Mouse (Mus musculus): ENCODE data around the gene Phgr1. TPM values are rescaled to one million over a fixed set of nuclear protein-coding genes. Genes with fewer than 3 reads are reported as not detected.

The Phgr1 gene
- polyA plus RNA-seq, 2 experiments from 2014 or later: not detected

DNA sequence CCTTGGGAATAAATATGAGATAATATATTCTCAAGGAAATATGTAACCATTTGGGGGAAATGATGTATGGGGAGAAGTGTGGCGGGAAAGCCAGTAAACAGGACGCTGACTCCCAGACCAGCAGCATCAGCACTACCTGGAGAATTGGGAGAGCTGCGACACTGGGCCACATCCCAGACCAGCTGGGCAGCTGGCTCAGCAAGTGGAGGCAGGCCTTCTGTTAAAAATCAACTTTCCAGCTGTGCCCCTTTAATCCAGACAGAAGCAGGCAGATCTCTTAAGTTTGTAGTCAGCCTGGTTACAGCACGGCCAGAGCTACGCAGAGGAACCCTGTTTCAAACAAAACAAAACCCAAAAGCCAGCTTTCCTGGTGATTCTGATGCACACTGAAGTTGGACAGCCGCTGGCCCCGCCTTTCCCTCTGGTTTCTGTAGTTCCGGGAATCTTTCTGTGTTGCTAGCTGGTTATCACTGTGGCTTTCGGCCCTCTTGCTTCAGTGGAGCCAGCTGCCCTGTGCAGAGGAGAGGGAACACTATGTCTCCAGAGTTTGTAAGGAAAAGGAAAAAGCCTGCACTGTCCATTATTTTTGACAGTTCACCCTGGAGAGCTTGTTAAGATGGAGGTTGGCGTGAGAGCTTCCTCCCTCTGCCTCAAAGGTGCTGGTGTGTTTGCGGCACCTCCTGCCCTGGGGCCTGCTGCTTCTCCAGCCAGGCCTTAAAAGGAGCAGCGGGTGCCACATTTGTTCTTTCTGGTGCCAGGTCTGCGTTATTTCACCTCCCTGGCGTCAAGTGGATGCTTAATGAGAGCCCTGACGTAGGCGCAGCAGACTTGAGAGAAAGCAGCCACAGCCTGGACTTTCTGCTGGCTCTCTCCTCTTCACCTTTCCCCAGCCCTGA lies 20.4 kb upstream of the Phgr1 start:
- no peak for ATAC-seq

DNA sequence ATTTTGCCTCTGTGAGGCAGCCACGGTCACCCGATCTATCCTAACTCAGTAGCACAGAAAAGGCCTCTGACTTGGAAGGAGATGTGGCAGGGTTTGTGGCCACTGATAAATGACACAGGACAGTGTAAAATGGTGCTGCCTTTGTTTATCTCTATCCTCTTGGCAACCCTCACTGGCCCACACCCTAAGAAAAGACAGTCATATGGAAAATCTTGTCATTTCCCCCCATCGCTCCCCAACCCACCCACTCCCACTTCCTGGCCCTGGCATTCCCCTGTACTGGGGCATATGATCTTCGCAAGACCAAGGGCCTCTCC lies 19.8 kb upstream of the Phgr1 start:
- ATAC-seq: no peak

DNA sequence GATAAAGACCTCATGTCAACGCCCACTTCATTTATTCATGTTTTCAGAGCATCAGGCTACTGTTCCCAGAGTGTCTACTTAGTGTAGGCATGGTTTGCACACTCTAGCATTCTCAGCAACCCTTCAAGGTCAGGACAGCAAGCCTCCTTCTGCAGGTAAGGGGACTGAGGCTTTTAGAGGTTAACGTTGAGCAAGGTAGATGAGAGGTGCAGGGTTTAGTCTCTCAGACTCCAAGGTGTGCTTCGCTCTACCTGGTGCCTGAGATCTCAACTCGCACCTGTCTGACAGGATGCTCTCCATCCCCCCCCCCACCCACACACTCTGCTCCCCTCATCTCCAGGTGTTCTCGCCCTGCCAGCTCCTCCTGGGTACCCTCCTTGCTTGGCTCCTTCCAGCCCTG lies 18.4 kb upstream of the Phgr1 start:
- no peak for ATAC-seq

DNA sequence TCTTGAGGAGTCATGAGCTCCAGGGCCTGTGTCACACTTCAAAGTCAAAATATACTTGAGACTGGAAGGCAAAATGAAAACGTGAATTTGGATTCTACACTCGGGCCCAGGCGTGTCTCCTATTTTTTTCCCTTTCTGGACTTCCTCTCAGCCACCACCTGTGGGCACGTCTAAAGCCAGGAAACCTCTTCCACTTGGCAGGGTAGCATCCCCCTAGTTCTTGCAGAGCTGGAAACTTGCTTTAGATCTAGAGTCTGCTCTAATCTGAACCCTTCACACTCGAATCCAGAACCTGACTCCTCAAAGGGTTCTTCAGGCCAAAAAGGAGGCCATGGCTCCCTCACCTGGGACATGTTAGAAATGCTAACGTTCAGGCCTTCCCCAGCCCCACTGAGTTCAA lies 17.2 kb upstream of the Phgr1 start:
- ATAC-seq: no peak

DNA sequence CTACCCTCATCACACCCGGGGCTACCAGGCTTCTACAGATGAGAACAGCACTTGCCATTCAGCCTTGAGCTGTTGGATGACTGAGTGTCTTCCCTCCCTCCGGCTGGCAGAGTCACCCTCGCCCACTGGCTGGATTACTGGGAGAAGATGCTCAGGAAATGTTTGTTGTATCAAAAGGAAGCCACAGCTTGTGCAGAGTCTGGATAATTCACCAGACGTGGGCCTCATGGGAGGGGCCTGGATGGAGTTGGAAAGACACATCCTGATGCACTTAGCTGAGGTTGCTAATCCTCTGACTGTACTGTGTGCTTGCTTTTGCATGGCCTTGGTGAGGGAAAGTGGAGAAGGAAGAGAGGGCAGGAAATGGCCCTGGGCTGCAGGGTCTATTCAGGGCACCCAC lies 16.5 kb upstream of the Phgr1 start:
- no peak for ATAC-seq

DNA sequence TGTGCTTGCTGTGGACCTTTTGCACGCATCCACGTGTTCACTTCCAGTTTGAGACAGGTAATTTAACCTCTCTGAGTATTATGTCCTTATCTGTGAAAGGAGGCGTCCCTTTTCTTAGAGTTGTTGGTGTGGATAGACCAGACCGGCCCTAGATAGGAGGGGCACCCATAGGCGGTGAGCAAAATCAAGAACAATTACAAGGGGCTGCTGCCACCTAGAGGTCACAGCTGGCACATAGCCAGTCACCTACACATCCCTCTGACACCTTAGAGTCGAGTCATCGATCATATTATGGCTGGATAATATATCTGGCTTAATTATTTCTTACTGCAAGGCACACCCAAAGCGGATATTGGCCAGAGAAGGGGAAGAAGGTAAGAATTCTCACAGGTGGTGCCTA lies 12.7 kb upstream of the Phgr1 start:
- peak; percentile 91 for ATAC-seq

DNA sequence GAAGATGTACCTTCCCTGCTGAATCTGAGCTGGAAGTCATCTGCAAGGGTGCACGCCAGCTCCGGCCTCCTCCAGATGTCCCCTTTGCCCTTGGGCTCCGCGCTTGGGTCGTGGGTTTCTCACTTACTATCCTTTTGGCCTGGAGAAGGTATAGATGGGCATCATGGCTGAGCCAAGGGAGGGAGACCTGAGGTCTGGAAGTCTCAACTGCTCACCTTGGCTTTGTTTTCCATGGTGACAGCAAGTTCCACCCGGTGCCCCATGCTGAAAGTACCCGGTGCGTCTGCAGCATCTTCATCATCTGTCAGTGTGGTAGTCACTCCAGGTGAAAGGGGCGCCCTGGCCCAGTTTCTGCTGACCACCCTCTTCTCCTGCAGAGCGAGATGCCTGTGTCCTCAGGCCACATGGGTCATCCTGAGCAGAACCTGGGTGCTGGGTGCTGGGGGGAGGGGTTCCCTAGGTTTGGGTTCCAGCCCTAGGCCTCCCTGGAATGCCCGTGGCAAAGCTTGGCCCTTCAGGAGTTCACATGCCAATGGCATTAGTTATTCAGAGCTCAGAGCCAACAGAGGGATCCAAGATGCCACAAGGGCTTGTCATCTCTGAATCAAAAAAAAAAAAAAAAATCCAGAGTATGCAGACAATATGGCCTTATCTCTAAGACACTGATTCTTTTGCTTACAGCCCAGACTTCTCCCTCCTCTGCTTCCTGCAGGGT lies 12.1 kb upstream of the Phgr1 start:
- no peak for ATAC-seq

DNA sequence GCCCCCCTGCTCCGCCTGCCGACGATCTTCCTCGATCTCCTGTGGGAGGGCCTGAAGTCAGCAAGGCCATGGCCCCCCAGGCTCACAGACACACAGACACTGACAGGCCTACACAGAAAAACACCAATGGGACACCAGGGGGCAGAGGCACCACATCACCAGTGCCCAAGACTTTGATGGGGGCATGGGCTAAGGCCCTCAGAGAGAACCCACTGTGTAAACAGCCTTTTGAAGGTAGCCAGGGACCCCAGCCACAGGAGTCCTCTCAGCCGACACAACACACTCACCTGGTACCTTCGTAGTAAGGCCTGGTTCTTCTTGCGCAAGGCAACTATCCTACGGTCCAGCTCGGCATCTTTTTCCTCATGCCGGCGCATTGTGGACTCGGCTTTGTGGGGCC lies 11.2 kb upstream of the Phgr1 start:
- no peak for ATAC-seq

DNA sequence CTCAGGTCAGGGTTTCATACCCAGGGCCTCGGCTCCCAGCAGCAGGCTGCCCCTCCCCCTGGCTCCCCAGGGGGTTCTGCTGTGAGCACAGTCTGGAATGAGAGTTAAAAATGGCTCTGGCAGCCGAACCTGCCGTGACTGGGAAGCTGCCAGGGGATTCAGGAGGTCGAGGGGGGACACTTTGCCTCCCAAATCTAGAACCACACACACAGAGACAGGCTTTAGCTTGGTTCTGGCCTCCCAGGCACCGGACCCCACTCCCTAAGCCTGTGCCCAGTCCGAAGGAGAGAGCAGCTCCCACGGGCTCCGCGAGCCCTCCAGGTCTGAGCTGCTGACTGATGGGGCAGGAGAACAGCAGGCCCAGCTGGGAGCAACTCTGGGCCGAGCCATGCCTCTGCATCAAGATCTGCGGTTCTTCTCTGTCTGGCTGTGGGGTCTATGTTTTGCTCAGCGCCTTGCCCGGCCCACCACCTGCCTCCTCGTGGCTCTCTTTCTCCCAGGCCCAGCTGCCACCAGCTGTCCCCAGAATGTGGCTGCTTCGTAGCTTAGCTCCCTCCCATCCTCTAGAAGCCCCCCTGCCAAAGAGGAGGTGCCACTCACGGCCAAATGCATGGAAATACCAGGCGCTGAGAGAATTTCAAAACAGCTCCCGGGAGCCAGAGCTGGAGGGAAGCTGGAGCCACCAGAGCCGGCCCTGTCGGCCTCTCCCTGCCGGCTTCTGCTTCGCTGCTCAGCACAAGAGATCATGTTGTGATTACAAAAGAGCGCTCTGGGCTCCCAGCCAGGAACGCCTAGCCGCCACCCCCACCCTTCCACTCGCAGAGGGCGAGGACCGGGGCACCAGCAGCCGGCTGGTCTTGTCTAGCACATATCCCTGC lies 10.4 kb upstream of the Phgr1 start, which contains the start of gene Ccdc9b:
Gene Ccdc9b, minus strand, starts transcription at position 756 of the 878 bp plus-strand sequence.
- ATAC-seq: peak; percentile 67

DNA sequence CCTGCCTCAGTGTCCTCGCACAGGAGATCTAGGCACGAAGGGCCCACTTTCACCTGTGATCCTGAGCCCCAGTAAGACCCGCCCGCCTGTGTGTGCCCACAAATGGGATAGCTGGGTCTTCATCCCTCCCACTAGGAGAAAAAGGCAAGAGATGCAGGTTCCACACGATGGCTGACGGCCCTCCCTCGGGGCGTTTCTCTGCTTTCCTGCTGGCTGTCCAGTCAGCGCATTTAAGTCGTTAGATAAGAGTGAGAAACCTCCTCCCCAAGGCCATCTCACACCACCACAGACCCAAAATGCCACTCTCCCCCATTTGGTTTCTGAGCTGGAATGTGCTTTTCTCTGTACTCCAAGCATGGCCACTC lies 9.8 kb upstream of the Phgr1 start:
- ATAC-seq: no peak

DNA sequence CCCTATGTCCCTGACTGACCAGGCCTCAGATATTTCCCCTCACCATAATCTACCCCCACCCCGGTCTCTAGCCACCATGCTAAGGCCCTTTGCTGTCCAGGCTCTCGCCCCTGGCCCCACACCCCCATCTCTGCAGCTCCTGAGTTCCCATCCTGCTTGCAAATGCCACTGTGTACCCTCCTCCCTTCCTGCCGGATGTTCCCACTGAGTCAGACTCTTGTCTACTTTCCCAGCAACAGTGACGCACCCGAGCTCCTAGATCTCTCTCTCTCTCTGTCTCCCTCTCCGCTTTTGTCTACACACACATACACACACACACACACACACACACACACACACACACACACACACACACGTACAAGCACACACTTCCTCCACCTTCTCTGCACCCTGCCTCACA lies 9.1 kb upstream of the Phgr1 start:
- no peak for ATAC-seq

DNA sequence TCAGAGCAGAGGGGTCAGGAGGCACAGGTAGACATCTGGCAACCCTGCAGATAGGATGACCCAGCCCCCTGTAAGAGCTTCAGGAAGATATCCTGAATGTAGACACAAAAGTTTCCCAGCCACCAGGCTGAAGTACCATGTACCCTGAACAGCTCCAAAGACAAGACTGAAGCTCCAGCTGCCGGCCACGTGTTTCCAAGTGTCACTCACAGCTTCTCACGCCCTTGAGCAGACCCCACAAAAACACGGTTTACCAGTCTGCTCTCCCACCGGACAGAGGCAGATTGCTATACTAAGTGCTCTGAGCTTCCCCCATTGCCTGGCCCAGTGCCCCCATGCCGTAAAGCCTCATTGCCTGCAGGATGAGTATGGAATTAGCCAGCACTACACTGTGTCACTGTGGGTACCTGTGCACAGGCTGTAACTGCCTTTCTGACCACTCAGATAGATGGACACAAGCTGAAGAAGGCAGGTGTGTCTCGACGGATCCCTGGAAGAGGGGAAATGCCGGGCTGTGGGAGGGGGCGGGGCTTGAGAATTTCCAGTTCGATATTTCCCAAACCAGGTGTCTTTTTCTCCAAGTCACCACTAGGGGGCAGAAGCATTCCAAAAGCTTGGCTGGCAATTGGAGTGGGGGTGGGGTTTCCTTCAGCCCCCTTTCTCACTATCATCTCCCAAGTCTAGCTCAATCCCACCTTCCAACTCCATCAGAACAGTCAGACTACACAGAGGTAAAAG lies 8.3 kb upstream of the Phgr1 start:
- ATAC-seq: no peak

DNA sequence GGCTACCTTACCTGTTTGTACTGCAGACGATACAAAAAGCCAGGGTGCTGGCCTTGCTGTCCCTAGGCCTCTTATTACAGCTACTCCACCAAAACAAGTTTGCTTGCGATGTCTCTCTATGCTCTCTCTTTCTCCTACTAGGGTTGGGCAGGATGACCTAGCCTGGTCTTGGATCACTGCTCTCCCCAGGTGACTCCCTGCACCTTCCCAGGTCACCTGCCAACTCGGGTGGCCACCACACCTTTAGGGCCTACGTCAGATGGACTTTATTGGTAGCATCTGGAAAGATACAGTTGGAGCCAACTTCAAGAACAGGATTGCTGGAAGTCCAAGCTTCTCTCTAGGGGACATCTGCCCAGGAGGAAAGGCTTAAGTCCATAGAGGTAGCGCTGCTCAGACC lies 7.7 kb upstream of the Phgr1 start:
- no peak for ATAC-seq

DNA sequence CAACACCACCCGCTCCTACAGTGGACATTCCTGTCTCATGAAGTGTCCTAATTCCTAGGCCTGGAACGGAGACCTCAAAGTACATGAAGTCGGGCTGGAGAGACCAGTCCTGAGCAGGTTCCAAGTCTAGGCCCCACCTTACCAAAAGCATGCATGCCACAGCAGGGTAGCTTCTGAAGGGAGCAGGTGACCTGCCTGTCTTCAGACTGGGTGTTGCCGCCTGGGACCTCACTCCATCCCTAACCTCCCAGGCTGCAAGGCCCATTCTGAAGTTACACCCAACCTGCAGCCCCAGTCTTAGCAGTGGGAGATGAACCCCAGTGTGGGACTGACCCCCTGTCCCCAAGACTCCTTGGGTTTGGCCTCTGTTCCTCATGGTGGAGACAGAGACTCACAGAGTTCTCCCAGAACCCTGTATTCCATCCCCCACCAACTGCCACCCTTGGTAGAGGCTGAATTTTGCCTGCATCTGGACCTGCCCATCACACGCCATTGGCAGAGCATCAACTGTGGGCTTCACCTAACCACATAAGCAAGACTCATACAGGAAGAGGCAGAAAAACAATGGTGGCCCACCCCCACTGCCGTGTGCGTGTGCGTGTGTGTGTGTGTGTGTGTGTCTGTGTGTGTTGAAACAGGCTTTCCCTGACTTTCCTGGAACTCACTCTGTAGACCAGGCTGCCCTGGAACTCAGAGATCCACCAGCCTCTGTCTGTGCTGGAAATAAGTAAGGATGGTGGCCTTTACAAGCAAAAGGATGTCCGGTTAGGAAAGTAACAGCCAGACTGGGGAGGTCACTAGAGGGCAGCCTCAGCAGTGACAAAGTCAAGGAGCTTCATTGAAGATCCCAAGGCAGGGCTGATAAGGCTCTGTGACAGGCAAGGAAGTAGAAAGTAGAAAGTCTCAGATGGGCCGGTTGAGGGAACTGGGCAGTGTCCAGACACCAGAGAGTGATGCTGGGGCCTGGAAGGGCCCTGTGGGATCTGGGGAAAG lies 6.2 kb upstream of the Phgr1 start:
- no peak for ATAC-seq

DNA sequence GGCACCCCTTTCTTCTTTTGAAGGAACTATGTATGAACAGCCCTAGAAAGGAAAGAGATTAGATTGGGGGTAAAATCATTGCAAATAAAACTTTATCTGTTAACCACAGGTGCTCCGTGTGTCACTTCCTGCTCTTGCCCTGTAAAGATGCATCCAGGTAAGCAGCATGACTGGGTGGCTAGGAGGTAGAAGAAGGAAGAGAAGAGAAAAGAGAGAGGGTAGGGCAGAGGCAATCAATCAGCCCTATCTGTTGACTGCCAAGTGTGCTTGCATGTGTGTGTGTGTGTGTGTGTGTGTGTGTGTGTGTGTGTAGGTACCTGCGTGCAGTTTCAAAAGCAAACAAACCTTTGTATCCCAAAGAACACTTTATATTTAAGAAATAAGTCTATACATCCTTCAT lies 2.0 kb downstream of the Phgr1 start:
- ATAC-seq: no peak

DNA sequence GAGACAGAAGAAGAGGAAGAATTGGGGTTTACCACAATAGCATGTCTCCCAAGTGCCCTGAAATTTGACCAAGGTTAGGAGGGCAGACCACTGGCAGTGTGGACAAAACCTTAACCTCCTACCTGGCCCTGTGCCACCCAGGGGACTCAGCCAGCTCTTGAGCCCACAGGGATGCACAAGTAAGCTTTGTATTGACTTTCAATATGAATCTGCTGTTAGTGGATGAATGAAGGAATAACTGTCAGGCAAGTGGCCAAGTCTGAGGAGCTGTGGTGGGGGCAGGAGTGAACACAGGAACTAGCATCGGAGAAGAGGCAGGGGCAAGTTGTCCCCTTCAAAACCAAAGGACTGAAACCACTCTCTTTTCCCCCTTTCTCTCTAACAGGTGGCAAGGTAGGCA lies 2.8 kb downstream of the Phgr1 start:
- no peak for ATAC-seq

DNA sequence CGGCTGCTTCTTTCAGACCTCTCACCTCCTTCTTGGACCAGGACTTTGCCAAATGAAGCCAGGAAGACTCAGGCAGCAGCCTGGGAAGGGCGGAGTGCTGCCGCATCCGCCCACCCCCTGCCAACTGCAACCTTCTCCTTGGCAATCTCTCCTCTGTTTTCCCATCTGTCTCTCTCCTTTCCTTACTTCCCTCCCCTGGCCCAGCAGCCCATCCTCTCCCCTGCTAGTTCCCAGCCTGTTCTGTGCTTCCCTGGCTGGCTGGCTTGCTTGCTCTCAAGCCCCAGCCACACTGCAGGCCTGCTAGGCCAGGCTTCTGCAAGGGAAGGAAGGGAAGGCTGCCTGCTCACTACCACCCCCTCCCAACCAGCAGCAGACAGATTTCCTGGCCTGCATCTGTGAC lies 3.3 kb downstream of the Phgr1 start:
- no peak for ATAC-seq

DNA sequence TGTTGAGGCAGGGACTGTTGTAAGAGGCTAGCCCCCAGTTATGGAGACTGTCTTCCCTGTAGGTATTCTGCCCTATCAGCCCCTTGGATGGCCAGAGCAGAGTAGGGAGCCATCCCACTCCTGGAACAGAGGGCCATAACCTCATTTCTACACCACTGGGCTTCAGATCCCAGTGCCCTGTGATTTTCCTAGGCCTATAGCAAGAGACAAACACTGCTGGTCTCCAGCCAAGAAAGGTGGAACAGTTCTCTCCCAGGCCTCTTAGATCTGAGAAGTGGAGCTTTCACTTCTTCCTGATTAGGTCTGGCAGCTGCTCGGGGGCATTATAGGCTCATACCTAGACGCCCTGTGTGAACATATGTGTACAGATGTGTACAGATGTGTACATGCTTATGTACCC lies 3.7 kb downstream of the Phgr1 start:
- ATAC-seq: no peak

DNA sequence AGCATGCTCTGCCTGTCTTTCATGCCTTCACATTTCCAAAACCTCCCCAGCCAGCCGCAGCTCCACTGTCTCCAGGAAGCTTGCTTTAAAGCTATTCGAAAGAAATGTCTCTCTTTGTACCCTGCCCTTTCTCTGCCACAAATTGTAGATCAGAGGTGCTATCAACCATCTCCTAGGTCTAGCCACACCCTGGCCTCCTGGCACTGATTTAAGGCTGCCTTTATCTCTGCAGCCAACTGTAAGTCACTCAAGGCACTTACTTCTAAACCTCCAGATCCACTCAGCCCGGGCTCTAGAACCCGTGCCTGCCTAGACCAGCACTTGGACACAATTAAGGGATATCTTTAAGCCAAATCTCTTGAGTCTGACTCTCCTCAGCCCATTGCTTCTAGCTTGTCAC lies 5.8 kb downstream of the Phgr1 start:
- ATAC-seq: no peak

DNA sequence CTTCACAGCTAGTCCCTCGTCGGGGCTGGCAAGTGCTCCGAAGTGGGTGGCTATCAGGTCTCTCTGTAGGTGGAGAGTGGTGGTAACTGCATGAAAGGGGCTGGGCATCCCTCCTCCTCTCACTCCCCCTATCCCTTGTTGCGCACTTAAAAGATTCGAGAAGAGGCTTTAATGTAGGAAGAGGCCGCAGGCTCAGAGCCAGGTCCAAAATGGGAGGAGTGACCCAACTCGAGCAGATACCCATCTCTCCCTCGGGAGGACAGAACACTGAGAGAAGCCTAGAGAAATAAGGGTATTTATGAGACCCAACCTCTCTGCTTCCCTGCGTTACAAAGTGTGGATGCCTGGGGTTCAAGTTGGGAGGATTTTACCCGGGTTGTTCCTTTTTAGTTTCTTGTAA lies 6.5 kb downstream of the Phgr1 start:
- no peak for ATAC-seq

Measured in CD4-positive, CD25-positive, alpha-beta regulatory T cell, adult 4 months (primary cell).